Mouse (Mus musculus): ENCODE data around the gene Tlr2.

DNA sequence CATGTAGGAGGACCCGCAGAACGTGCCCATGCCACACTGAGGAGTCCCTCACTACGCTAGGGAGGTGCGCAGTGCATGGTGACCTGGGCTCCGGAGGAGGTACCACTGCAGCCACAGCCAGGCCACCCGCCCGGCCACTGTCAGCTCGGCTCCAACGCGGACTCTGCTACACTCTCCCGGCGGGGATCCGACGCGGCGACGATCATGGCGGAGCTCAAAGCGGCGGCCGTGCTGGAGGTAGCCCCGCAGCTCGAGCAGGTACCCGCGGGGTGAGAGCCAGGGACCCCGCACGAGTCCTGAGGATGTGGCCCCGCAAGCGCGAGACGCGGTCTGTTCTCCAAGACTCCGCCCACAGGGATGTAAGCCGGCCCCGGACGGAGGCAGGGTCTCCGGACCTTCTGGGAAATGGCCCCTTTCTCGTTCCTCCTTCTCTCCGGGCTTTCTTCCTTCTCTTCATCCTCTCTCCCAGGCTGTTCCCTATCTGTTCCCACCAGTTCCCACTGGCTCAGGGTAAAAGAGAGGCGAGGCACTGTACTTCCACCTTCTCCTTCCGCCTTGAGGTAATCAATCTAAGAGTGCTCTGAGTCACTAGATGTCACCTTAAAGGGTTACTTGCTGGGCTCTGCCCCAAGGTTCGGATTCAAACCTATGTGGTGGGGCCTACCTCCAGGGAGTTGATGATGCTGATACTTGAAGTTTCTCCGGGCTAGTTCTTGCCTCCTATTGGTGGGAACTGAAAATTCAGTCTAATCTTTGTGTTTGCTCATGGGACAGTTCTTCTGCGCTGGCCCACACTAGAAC is 51.7 kb downstream of the Tlr2 start:
- no peak for TF ChIP-seq TCF12 (IDR thresholded peaks at IDR 0.05; ENCODE audit: low read depth, low read length)
- TF ChIP-seq POLR2A (IDR thresholded peaks at IDR 0.05; ENCODE audit: control insufficient read depth in 1 of 2, insufficient read depth in 1 of 2, low read depth in 1 of 2, low read length in 2 of 2, poor library complexity in 1 of 2) = no peak
- TF ChIP-seq CTCF (IDR thresholded peaks at IDR 0.05 in 2 of 3, conservative IDR thresholded peaks at IDR 0.05 in 1 of 3; ENCODE audit: control insufficient read depth in 1 of 3, insufficient read depth in 1 of 3, low read depth in 2 of 3, low read length in 3 of 3, poor library complexity in 1 of 3, severe bottlenecking in 1 of 3) = no peak

All from MEL (cell line).